Mouse (Mus musculus) monocyte, adult 2 months (primary cell): ENCODE measurements around the gene Gm11938.

ENCODE experiments used
- DNase-seq, 2 experiments: peaks; one replicate each; pipeline ENCODE4 v3.0.0; 2022; ENCODE audit warnings: low spot score in 2 of 2, low read depth in 1 of 2

Gene Gm11938

GRCm38 (mm10) chr11:99574106-99574505 lies 29.0 kb downstream of the Gm11938 start:
- DNase-seq, result peak in 1 of 2 experiments; percentile 23

DNA sequence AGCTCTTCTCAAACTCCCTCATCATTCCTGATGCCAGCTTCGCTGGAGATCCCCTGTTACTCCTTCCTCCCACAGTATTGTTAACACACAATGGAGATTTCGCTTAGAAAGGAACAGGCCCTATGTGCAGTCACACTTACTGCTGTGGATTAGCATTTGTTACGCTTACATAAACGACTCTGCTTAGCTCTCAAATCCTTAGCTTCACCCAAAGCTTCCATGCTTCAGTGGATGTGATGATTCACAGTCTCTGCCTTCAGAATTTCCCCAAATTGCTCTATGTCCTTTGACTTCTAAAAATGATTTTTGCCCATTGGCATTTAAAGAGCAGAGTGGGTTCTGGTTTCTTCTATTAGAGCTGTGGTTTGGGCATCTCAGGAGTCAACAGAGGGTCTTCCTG lies 29.9 kb downstream of the Gm11938 start:
- DNase-seq, result no peak

DNA sequence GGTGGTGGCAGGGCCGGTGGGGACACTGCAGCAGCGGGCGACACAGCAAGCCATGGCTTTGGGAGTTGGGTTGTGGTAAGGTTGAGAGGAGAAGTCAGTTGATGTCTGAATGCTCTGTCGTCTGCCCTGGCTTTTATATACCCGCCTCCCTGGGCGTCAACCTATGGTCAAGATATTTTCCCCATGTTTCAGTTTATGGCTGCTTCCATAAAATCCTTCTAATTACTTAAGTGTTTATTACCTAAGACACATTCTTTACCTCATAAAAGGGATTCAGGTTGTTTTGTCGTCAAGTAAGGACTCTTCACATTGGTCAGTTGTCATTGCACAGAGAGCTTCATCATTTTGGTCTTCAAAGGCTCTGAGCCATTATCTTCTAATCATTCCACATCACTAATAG lies 36.6 kb downstream of the Gm11938 start, which contains the start of gene Krtap3-1:
Gene Krtap3-1, minus strand, starts transcription at position 101 of the 400 bp plus-strand sequence.
- DNase-seq, result no peak

DNA sequence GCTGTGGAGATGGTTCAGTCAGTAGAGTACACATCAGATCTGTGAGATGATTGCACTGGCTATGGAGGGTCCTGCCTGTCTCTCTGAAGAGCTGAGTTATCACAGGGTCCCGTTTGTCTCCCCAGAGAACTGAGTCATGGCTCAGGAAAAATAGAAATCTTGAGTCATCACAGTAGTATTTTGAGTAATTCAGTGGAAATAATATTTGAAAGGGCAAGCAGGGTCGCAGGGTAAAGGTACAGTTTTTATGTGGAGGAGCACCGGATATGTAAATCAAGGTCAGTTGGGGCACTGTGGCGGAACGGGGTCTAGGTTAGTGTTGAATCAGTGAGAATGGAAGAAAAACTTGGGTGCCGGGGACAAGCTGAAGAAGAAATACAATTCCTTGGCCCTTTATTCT lies 40.5 kb downstream of the Gm11938 start:
- DNase-seq, result no peak

DNA sequence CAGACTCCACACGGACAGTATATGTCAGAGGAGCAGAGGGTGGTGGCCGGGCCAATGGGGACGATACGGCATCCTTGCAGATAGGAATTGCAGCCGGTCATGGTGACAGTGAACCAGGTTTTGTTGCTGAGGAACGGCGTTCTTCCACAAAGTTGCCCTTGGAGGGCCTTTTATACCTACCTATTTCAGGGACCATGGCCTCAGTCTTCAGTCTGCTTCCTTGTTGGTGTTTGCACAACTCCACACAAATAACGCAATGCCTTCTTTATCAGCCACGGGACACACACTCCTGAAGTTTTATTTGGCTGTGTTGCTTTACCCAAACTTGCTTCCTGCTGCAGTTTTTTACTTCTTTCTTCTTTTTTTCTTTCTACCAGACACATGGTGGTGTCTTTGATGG lies 43.7 kb downstream of the Gm11938 start, which contains the start of gene Gm11939:
Gene Gm11939, minus strand, starts transcription at position 101 of the 400 bp plus-strand sequence.
- DNase-seq, result no peak

DNA sequence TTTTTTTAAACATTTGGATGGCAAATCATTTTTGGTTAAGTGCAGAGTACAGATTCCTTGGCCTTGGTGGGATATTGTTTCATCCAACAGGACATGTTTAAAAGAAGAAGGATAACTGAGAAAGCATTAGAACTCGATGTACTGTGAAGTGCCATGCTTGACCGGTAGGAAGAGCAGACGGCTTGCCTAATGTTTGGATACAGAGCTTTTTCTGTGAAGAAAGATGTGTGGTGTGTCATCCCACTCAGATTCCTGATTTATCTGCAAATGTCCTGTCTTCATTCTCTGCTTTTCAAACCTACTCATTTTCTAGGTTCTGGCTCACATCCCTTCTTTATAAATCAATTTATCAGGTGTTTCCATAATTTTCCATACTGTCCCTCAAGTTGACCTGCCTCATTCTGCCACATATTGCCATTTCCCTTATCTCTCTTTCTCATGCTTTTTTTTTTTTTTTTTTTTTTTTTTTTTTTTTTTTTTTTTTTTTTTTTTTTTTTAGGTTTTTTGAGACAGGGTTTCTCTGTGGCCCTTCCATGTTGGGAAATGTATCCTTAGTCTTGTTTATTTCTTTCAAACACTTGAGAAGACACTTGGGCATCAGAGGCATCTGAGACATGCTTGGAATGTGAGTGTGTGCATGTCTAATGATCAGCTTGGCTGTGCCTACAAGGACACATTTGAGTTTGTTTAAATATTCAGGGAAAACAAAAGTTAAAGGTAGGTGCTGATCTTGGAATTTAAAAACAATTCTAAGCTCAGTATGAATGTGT lies 44.9 kb downstream of the Gm11938 start:
- no peak for DNase-seq

- DNase-seq, result no peak
Measured at GRCm38 (mm10) chr11:99556753-99557152, 46.4 kb downstream of the Gm11938 start, which contains the start of gene Krtap3-2. Krtap3-2 (minus strand) TSS chr11:99556853.

GRCm38 (mm10) chr11:99556195-99556594 lies 46.9 kb downstream of the Gm11938 start:
- no peak for DNase-seq
